Mouse (Mus musculus) CH12.LX (cell line): ENCODE measurements around the gene Prkar1a. TPM values are rescaled to one million over a fixed set of nuclear protein-coding genes. Genes with fewer than 3 reads are reported as not detected.

Experiments
- DNase-seq: peaks from one replicate; pipeline ENCODE4 v3.0.0-alpha.2; 2013; ENCODE audit errors: extremely low read depth
- H3K27ac ChIP-seq: 2 replicates; pipeline ENCODE4 v1.5.1; 2012; ENCODE audit warnings: low read depth, mild to moderate bottlenecking, control low read depth, moderate library complexity; ENCODE audit not compliant: insufficient read depth
- H3K27me3 ChIP-seq: replicated peaks from 2 replicates; pipeline ENCODE3; 2012; ENCODE audit warnings: inconsistent platforms
- H3K36me3 ChIP-seq, 2 experiments: replicated peaks in 1 of 2; 2 replicates each; pipeline versions ENCODE3 to v1.6.1; 2012; ENCODE audit warnings: inconsistent platforms in 1 of 2, low read length in 1 of 2, mild to moderate bottlenecking in 1 of 2, mixed read lengths in 1 of 2, moderate library complexity in 1 of 2; ENCODE audit not compliant: control insufficient read depth in 1 of 2, insufficient read depth in 1 of 2
- H3K4me1 ChIP-seq, 2 experiments: 2 replicates each; pipeline ENCODE4 v1.6.1; 2012; ENCODE audit warnings: inconsistent platforms in 1 of 2, moderate library complexity in 1 of 2; ENCODE audit not compliant: insufficient read depth in 2 of 2, control insufficient read depth in 1 of 2
- H3K4me2 ChIP-seq: 2 replicates; pipeline ENCODE4 v1.6.1; 2012; ENCODE audit warnings: low read depth, mild to moderate bottlenecking, control low read depth; ENCODE audit not compliant: poor library complexity, insufficient read depth, severe bottlenecking
- H3K4me3 ChIP-seq, 3 experiments: fragments of 150-350 bp in 1 of 3; sonication (generic) in 1 of 3; replicated peaks in 1 of 3; 2 replicates each; pipeline versions ENCODE3 to v1.5.1; 2011 to 2012; ENCODE audit warnings: low read depth in 2 of 3, low read length in 2 of 3, mild to moderate bottlenecking in 2 of 3, moderate library complexity in 2 of 3, control low read depth in 1 of 3, improper control_type of control experiment in 1 of 3, inconsistent platforms in 1 of 3, mixed read lengths in 1 of 3; ENCODE audit not compliant: poor library complexity in 1 of 3
- H3K79me2 ChIP-seq: replicated peaks from 2 replicates; pipeline ENCODE4 v1.6.1; 2012; ENCODE audit warnings: mild to moderate bottlenecking, moderate library complexity; ENCODE audit not compliant: control insufficient read depth, poor library complexity, insufficient read depth, severe bottlenecking; ENCODE audit errors: extremely low read depth
- H3K9ac ChIP-seq: 2 replicates; pipeline ENCODE4 v1.6.1; 2012; ENCODE audit warnings: low read depth, mild to moderate bottlenecking, control low read depth, moderate library complexity; ENCODE audit not compliant: insufficient read depth
- H3K9me3 ChIP-seq: replicated peaks from 2 replicates; pipeline ENCODE3; 2012; ENCODE audit warnings: low read length, inconsistent platforms, mixed read lengths
- CHD1 ChIP-seq: IDR thresholded peaks from 2 replicates; pipeline ENCODE4 v1.6.1; 2012; ENCODE audit warnings: low read depth, low read length, improper control_type of control experiment, inconsistent platforms
- CTCF ChIP-seq, 2 experiments: IDR thresholded peaks in 1 of 2; conservative IDR thresholded peaks in 1 of 2; 2 replicates each; pipeline ENCODE4 v1.5.1; 2011 to 2012; ENCODE audit warnings: low read depth in 2 of 2, low read length in 2 of 2, improper control_type of control experiment in 1 of 2, inconsistent platforms in 1 of 2, mild to moderate bottlenecking in 1 of 2, moderate library complexity in 1 of 2
- E2F4 ChIP-seq: IDR thresholded peaks from 2 replicates; pipeline ENCODE4 v1.6.1; 2011; ENCODE audit warnings: low read depth, low read length, improper control_type of control experiment; ENCODE audit not compliant: insufficient replicate concordance
- GABPA ChIP-seq: IDR thresholded peaks from 2 replicates; pipeline ENCODE4 v1.6.1; 2012; ENCODE audit warnings: low read depth, low read length, improper control_type of control experiment, inconsistent platforms; ENCODE audit not compliant: insufficient replicate concordance
- HCFC1 ChIP-seq: IDR thresholded peaks from 2 replicates; pipeline ENCODE4 v1.6.1; 2012; ENCODE audit warnings: low read depth, mild to moderate bottlenecking, inconsistent platforms, low read length, improper control_type of control experiment
- JUN ChIP-seq: IDR thresholded peaks from 2 replicates; pipeline ENCODE4 v1.6.1; 2011; ENCODE audit warnings: low read depth, mild to moderate bottlenecking, low read length, improper control_type of control experiment, moderate library complexity; ENCODE audit not compliant: insufficient read depth
- MYC ChIP-seq: IDR thresholded peaks from 2 replicates; pipeline ENCODE4 v1.6.1; 2011; ENCODE audit warnings: low read depth, mild to moderate bottlenecking, improper control_type of control experiment, low read length
- POLR2A ChIP-seq: IDR thresholded peaks from 2 replicates; pipeline ENCODE4 v1.6.1; 2011; ENCODE audit warnings: low read depth, mild to moderate bottlenecking, improper control_type of control experiment, low read length
- RAD21 ChIP-seq: IDR thresholded peaks from 2 replicates; pipeline ENCODE4 v1.6.1; 2011; ENCODE audit warnings: low read depth, mild to moderate bottlenecking, low read length, improper control_type of control experiment, moderate library complexity
- TBP ChIP-seq: conservative IDR thresholded peaks from 2 replicates; pipeline ENCODE4 v1.6.1; 2011; ENCODE audit warnings: low read depth, low read length, improper control_type of control experiment
- TCF12 ChIP-seq: IDR thresholded peaks from 2 replicates; pipeline ENCODE4 v1.6.1; 2014; ENCODE audit warnings: low read depth, mild to moderate bottlenecking, inconsistent platforms, low read length, improper control_type of control experiment
- UBTF ChIP-seq: IDR thresholded peaks from 2 replicates; pipeline ENCODE4 v1.6.1; 2012; ENCODE audit warnings: low read depth, mild to moderate bottlenecking, inconsistent platforms, low read length, improper control_type of control experiment, moderate library complexity
- USF1 ChIP-seq: IDR thresholded peaks from 2 replicates; pipeline ENCODE4 v1.6.1; 2014; ENCODE audit warnings: low read depth, mild to moderate bottlenecking, inconsistent platforms, low read length, improper control_type of control experiment
- USF2 ChIP-seq: conservative IDR thresholded peaks from 2 replicates; pipeline ENCODE4 v1.6.1; 2011; ENCODE audit warnings: low read depth, low read length, improper control_type of control experiment
- ZC3H11A ChIP-seq: IDR thresholded peaks from 2 replicates; pipeline ENCODE4 v1.6.1; 2012; ENCODE audit warnings: low read depth, mild to moderate bottlenecking, inconsistent platforms, low read length, improper control_type of control experiment
- ZKSCAN1 ChIP-seq: IDR thresholded peaks from 2 replicates; pipeline ENCODE4 v1.6.1; 2012; ENCODE audit warnings: low read depth, inconsistent platforms, low read length, improper control_type of control experiment, borderline replicate concordance
- ZMIZ1 ChIP-seq: IDR thresholded peaks from 2 replicates; pipeline ENCODE4 v1.6.1; 2012; ENCODE audit warnings: low read depth, mild to moderate bottlenecking, inconsistent platforms, low read length, improper control_type of control experiment
- ZNF384 ChIP-seq: IDR thresholded peaks from 2 replicates; pipeline ENCODE4 v1.6.1; 2012; ENCODE audit warnings: low read depth, low read length, improper control_type of control experiment, inconsistent platforms
- dilution Hi-C: fragments of 300-500 bp; cut with MboI; formaldehyde crosslinking; loops from 2 replicates; pipeline ENCODE4 v1.14.3; 2020; ENCODE audit warnings: low sequenced_read_pairs; ENCODE audit not compliant: extremely low pct_unique_long_range_greater_than_20kb, extremely low pct_ligation_motif_present
- in situ Hi-C: fragments of 300-500 bp; cut with MboI; formaldehyde crosslinking; loops from 3 replicates; pipeline ENCODE4 v1.14.3; 2019; ENCODE audit warnings: low sequenced_read_pairs, low pct_ligation_motif_present, low pct_unique_long_range_greater_than_20kb, mixed read lengths
- polyA plus RNA-seq: library from polyadenylated mRNA; unstranded; fragments of >175 nt; gene quantifications from 2 replicates; pipeline ENCODE4 v1.2.1, GENCODE M21; 2012; ENCODE audit warnings: low read depth; ENCODE audit not compliant: insufficient read length
- total RNA-seq, 2 experiments: library from RNA; depleted of rRNA; stranded (reverse); fragments of 300-350 nt in 1 of 2; fragments of >200 nt in 1 of 2; gene quantifications; 2 replicates each; pipeline ENCODE4 v1.2.3; 2012 to 2014

Prkar1a gene
- total and polyA plus RNA-seq, 3 experiments = 93.1 to 220 (median 111) TPM

DNA sequence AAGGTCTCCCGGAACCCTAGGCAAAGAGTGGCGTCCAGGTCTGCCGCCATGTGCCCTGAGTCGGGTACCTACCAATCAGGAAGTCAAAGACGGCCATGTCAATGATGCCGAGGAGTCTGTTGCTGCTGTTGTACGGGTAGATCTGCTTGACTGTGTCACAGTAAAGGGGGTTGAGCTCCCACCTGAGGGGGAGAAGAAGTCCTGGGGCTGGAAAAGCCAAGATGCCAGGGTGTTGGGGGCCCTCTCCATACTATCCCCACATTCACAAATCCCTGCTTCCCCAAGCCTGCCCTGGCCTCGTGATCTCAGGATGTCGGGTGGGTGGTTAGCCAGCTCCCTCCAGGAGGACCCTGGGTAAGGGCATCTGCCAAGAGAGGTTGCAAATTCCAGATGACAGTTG, 26.6 kb downstream of the Prkar1a start:
- TF ChIP-seq ZNF384 = no peak
- TF ChIP-seq JUN = no peak
- no peak for TF ChIP-seq GABPA
- no peak for TF ChIP-seq ZKSCAN1
- TF ChIP-seq CHD1 = no peak
- no peak for TF ChIP-seq ZC3H11A
- TF ChIP-seq POLR2A = no peak
- no peak for TF ChIP-seq ZMIZ1
- no peak for TF ChIP-seq UBTF
- no peak for TF ChIP-seq MYC
- TF ChIP-seq TBP = no peak
- TF ChIP-seq, all 38 proteins: peak for 0

GRCm38 (mm10) chr11:109676621-109677373, 27.6 kb downstream of the Prkar1a start:
- no peak for DNase-seq
- Histone ChIP-seq H3K9ac (no peak overlapping the region), H3K4me1 (peaks cover 6 to 16% of the 10 kb centered on the region in 2 experiments; a peak in 2 of 4 replicates), H3K36me3 (peaks cover 0 to 12% of the 10 kb centered on the region in 2 experiments), H3K27ac (no peak overlapping the region), H3K4me3 (no peak overlapping the region), H3K4me2 (no peak overlapping the region), H3K79me2 (no peaks in the 10 kb centered on the region), H3K9me3 (no peaks in the 10 kb centered on the region), H3K27me3 (no peaks in the 10 kb centered on the region)
- dilution Hi-C loops = no loop called here
- in situ Hi-C loops = loop anchor here (25.0 kb wide), 1 partner anchor 586 kb away; the partner anchor contains the start of gene Abca6
- TF ChIP-seq E2F4 = no peak
- TF ChIP-seq GABPA = no peak
- no peak for TF ChIP-seq POLR2A
- TF ChIP-seq ZKSCAN1 = no peak
- TF ChIP-seq USF1 = no peak
- TF ChIP-seq ZMIZ1 = no peak
- TF ChIP-seq TCF12 = no peak
- TF ChIP-seq HCFC1 = no peak
- TF ChIP-seq CTCF (conservative IDR thresholded peaks at IDR 0.05 in 1 of 2, IDR thresholded peaks at IDR 0.05 in 1 of 2; ENCODE audit: low read depth in 2 of 2, low read length in 2 of 2) = no peak
- no peak for TF ChIP-seq RAD21
- no peak for TF ChIP-seq TBP
- TF ChIP-seq USF2 = no peak

More for the DNA sequence above, 26.6 kb downstream of the Prkar1a start:
- Histone ChIP-seq H3K4me2 (no peak overlapping the region), H3K36me3 (peaks cover under 1 to 16% of the 10 kb centered on the region in 2 experiments), H3K4me1 (peaks cover 10 to 26% of the 10 kb centered on the region in 2 experiments), H3K4me3 (no peak overlapping the region), H3K79me2 (no peaks in the 10 kb centered on the region), H3K9me3 (no peaks in the 10 kb centered on the region), H3K27me3 (no peaks in the 10 kb centered on the region), H3K9ac (no peak overlapping the region), H3K27ac (no peak overlapping the region)
- no peak for DNase-seq
- in situ Hi-C loops = loop anchor here (25.0 kb wide), 1 partner anchor 587 kb away; the partner anchor contains the start of gene Abca6
- dilution Hi-C loops = no loop called here
